Mouse (Mus musculus) testis, adult 2 months (tissue): ENCODE data around the gene Acsl5.

ENCODE experiments used
- CTCF ChIP-seq: fragments of 200-500 bp; IDR thresholded peaks from 2 replicates; pipeline ENCODE4 v1.5.1; 2012; ENCODE audit warnings: low read depth, mild to moderate bottlenecking, inconsistent platforms, low read length, moderate library complexity; ENCODE audit not compliant: control insufficient read depth, insufficient read depth, insufficient replicate concordance
- POLR2A ChIP-seq: fragments of 200-500 bp; IDR thresholded peaks from 2 replicates; pipeline ENCODE4 v1.6.1; 2012; ENCODE audit warnings: low read depth, mild to moderate bottlenecking, inconsistent platforms, low read length, moderate library complexity; ENCODE audit not compliant: control insufficient read depth

GRCm38 (mm10) chr19:55213617-55214340, 38.0 kb upstream of the Acsl5 start:
- TF ChIP-seq CTCF (no peak), POLR2A (no peak)
